Mouse (Mus musculus) Muller cell, postnatal 12 days (primary cell): Measurements from ENCODE around the gene Tnfrsf17.
"Not testable (repeated sequence)": the region's sequence is repeated elsewhere in the genome, so short reads cannot be mapped to it uniquely, and the experiment has no call there.

Experiments used
- DNase-seq: peaks from one replicate; pipeline ENCODE4 v3.0.0-alpha.2; 2015; ENCODE audit errors: inconsistent ontology term

The Tnfrsf17 gene

DNA sequence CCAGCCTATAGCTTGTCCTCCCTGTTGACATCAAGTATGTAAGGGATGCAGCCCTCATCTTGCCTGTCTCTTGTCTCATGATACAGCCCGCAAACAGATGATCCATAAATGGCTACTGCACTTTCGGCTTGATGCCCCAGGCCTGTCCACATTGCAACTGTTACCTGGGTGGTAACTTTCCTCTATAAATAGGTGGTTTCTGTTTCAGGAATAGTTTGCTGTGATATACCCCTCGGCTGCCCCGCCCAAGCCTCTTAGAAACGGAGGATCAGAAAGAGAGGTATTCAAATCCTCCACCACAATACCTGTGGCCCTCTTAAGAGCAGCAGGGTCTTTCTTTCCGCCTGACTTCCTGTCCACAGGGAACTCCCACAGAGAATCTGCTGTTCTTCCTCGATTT, at the start of gene Tnfrsf17:
Gene Tnfrsf17, plus strand, starts transcription at position 301 of the 400 bp plus-strand sequence.
- DNase-seq: no peak

DNA sequence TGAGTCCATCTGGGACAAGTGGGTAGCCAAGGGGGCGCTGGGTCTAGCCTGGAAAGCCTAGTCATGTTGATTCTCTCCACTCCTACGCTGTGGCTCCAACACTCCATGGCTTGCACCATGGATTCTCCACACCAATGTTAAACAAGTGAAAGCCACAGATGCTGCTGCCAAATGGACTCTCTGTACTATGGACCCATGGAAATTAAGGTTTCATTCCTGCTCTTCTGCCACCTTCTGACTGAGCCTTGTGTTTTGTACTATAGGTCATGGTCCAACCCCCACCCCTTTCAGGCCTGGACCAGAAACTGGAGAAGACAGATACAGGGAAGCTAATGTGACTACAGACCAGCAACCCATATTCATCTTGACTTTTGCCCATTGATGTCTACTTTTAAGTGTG, 47.1 kb upstream of the Tnfrsf17 start:
- no peak for DNase-seq

DNA sequence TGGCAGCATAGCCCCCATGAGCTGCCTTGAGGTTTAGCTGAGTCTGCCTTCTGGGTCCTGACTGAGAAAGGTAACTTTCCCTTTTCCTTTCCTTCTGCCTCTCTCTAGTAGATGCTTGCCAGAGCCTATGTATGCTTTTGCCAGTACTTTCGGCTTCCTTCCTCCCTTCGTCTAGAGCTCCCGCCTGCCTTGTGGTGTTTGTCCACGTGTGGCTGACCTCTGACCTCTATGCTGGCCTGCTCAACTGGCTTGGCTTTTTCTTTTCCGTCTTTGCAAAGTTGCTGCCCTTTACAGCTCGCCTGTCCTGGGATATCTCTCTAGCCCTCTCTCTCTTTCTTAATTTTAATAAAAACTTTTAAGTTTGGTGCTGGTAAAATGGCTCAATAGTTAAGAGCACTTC, 43.8 kb upstream of the Tnfrsf17 start:
- DNase-seq: no peak

GRCm38 (mm10) chr16:11270642-11271041, 43.0 kb upstream of the Tnfrsf17 start:
- no peak for DNase-seq

GRCm38 (mm10) chr16:11271073-11271472, 42.5 kb upstream of the Tnfrsf17 start:
- no peak for DNase-seq

DNA sequence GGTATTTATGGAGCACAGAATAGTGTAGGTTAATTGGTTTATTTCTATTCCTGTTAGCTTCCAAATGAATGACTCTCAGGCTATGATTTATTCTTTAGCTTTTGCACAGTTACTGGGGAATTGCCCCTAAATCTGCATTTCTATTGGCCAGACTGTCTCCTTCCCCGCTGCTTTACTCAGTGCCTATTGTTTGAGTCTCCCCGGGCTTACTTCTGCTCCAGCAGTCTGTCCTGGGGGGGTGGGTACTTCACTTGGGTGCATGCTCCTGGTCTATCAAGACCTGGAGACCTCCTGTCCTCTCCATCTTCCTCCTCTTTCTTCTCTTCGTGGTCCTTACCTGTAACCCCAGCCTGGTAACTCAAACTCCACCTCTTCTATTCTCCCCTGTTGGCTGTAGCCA, 36.7 kb upstream of the Tnfrsf17 start:
- no peak for DNase-seq

DNA sequence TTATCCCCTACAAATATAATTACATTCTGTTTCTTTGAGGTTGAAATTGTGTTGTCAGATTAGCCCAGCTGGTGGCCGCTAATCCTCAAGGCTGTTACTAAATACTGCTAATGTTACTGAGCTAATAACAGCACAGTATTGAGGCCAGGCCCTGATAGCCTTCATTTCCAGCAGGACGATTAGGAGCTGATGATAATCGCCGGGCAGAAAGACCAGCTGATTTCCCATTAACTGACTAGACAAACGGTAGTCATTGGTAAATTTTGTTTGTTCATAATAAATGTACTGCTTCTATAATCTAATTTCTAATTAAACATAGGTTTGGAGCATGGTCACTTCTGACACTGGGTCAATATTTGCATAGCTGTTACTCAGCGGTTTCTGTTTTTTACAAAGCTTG, 34.8 kb upstream of the Tnfrsf17 start:
- DNase-seq: no peak

GRCm38 (mm10) chr16:11282655-11283232, 30.9 kb upstream of the Tnfrsf17 start:
- peak; percentile 5 for DNase-seq

- no peak for DNase-seq
Measured at GRCm38 (mm10) chr16:11284881-11285280, 28.7 kb upstream of the Tnfrsf17 start.

DNA sequence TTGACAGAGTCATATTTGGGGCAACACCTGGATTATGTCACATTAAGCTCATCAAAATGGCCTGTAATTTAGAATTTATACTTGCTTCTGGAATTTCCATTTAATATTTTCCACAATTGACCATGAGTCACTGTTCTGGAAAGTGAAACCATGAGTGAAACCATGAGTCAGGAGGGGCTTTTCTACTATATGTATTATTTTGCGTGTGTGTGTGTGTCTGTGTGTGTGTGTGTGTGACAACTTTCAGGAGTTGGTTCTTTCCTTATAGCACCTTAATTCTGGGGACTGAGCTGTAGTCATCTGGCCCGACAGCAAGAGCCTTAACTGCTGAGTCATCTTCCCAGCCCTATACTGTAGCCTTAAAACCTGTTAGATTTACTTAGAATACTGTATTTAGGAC, 27.7 kb upstream of the Tnfrsf17 start:
- DNase-seq: no peak

GRCm38 (mm10) chr16:11288873-11289272, 24.7 kb upstream of the Tnfrsf17 start:
- not testable (repeated sequence) for DNase-seq

DNA sequence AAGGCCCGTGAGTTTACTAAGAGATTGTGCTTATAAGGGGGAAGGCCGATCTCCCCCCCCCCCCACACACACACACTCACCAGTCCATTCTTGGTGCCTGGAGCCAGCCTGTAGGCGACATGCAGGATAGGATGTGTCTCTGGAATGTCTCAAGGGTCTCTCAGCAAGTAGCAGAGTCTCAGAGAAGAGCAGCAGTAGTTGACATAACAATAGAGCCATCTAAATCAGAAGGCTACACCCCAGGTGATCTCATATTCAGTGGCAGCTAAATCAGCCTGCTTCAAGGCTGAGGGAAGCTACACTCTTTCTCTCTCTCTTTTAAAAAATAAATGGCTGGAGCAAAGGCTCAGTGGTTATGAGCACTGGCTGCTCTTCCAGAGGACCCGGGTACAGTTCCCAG, 18.0 kb upstream of the Tnfrsf17 start:
- DNase-seq: not testable (repeated sequence)

GRCm38 (mm10) chr16:11297700-11298099, 15.9 kb upstream of the Tnfrsf17 start:
- DNase-seq: not testable (repeated sequence)

GRCm38 (mm10) chr16:11303741-11304140, 9.9 kb upstream of the Tnfrsf17 start:
- no peak for DNase-seq

DNA sequence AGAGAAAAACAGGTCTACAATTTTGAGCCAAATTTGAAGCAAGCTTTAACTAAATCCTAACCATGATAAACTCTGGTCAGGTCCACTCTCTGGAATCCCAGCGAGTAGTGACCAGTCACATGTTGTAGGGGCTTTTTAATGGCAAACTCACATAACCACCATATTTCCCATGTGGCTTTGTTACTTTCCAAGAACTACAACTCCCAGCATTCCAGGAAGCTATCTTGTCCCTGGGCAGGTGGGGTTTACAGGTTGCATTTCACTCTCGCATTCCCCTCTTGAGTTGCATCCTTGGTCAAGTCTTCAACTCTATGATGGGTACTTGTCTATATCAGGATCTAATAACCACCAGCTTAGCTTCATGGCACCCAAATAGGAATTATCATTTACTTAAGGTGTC, 8.1 kb upstream of the Tnfrsf17 start:
- no peak for DNase-seq

- no peak for DNase-seq
Measured at GRCm38 (mm10) chr16:11315786-11316320, 2.2 kb downstream of the Tnfrsf17 start.

DNA sequence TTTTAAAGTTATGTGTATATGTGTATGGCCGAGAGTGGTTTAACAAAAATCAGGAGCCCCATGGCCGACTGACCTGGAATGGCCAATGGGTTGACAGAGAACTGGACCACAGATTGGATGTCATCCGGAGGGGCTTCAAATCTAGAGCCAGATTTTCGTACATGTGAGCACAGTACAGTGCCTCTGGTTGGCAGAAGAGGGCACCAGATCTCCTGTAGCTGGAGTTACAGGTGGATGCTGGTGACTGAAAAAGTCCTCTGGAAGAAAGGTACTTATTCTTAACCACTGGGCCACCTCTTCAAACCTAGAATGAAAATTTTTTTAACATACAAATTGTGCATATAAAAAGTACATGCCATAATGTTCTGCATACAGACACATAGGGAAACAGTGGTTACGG, 3.1 kb downstream of the Tnfrsf17 start:
- no peak for DNase-seq

GRCm38 (mm10) chr16:11317324-11317723, 3.7 kb downstream of the Tnfrsf17 start:
- DNase-seq: no peak

DNA sequence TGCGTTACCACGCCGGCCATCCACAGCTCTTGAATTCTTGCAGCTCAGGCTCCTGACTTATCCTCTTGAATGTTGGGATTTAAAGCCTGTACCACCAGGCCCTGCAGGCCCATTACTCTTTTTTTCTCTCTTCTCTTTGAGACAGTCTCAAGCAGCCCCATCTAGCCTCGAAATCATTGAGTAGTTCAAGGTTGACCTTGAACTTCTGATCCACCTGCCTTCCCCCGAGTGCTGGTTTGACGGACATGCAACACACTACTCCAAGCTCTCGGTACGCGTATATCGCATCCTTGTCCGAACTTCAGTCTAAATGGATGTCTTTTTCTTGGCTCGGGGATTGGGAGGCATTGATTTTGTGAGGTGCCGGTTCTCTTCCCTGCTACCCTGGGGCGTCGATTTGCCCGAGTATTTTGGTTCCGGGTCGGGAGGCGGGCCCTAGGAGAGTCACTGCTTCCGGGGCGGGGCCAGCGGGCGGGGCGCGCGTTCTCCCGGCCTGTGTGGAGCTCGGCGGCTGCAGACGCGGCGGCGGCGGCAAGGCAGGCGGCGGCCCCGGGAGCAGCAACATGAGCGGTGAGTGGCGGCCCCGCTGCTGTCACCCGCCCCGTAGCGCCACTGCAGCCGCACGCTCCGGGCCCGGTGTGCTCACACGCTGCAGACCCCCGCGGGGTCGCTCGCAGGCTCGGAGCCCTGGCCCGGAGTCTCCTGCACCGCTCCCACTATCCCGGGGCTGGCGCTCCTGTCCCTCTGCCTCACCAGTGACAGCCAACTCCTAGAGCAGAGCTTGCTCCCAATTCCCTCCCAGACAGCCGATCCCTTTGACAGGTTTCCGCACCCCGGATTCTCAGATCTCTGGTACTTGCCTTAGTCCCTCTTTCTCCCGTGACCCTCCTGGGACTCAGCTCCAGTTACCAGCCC, 9.1 kb downstream of the Tnfrsf17 start, which contains the start of gene Snx29:
Gene Snx29, plus strand, starts transcription at position 500 of the 915 bp plus-strand sequence.
- DNase-seq: peak; percentile 97

GRCm38 (mm10) chr16:11323324-11324051, 9.9 kb downstream of the Tnfrsf17 start:
- DNase-seq: peak; percentile 55

- DNase-seq: no peak
Measured at GRCm38 (mm10) chr16:11330081-11330800, 16.6 kb downstream of the Tnfrsf17 start.
